Mouse (Mus musculus) forebrain, embryonic 10.5 days (tissue): ENCODE data around the gene Cyp2d26. TPM values are rescaled to one million over a fixed set of nuclear protein-coding genes. Genes with fewer than 3 reads are reported as not detected.

Experiments
- microRNA-seq: library from miRNA; unstranded; fragments of <30 nt; microRNA quantifications from one replicate; pipeline ENCODE4, GENCODE M21; 2017
- polyA plus RNA-seq: library from polyadenylated mRNA; unstranded; fragments of >200 nt; fragmentation: Nextera tagmentation; extraction: Ambion mirVana; gene quantifications from 2 replicates; pipeline ENCODE4 v1.2.1, GENCODE M21; 2016

Cyp2d26 gene
- polyA plus RNA-seq, 1 experiment from 2014 or later, result not detected

Small RNA genes lying within 50 kb of the gene (microRNA-seq; reads per million reads assigned to microRNA genes)
- not detected for gene Gm27618

Other genes with a start within 250 kb of the Cyp2d26 start
- not detected in 2 replicates for gene Cyp2d12, start 239.2 kb downstream of the Cyp2d26 start, polyA plus RNA-seq
- gene Cyp2d34, start 173.3 kb downstream of the Cyp2d26 start, polyA plus RNA-seq, result not detected in 2 replicates
- gene Cyp2d40, start 30.1 kb downstream of the Cyp2d26 start, polyA plus RNA-seq, result not detected in 2 replicates
- gene Tcf20, start 193.6 kb upstream of the Cyp2d26 start, polyA plus RNA-seq, result 6.5 and 7.1 TPM in 2 replicates
- gene Nfam1, start 239.0 kb upstream of the Cyp2d26 start, polyA plus RNA-seq, result 1.6 and 2.3 TPM in 2 replicates